Mouse (Mus musculus) CD8-positive naive resting alpha-beta T cell, adult 2 months (primary cell): ENCODE measurements around the gene Olfr352.

Source experiments
- DNase-seq, 2 experiments: peaks; one replicate each; pipeline ENCODE4 v3.0.0; 2022; ENCODE audit warnings: low read depth in 2 of 2, low spot score in 2 of 2

Olfr352 gene

GRCm38 (mm10) chr2:36868160-36868559, at the start of gene Olfr352:
TSS of gene Olfr352 (plus strand) at chr2:36868460.
- DNase-seq = no peak

DNA sequence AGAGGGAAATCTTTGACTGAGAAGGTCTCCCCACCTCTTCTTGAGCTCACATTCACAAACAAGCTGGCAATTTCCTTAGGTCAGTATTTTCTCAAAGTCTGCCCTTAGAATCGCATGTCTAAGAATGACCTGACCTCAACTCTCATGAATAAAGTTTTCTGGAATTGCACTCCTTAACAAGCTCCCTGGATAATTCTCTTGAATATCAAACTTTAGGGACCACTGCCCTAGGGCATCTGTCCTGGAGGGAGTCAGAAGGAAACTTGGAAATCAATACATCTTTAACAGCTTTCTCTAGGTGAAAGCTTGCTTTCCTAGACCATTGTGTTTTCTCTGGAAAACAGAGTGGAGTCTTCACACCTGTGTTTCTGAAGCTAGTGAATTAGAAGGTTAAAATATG, 22.2 kb upstream of the Olfr352 start, which contains the start of gene Olfr350:
Gene Olfr350, plus strand, starts transcription at position 301 of the 400 bp plus-strand sequence.
- no peak for DNase-seq

DNA sequence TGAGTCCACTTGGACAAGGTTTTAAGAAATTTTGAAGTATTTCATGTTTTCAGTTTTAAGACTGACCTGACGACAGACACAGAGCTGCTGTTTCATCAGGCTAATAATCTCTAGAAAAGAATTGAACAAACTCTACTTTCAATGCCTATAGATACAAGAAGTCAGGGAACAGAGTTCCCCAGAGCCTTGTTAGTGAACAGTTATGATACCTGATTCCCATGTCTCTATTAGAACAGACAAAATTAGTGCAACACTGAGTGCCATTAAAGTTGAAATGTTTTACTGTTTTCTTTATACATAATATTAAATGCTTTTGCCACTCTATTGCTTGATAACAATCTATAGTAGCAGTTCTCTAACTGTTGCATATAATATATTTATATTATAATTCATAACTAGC, 5.7 kb upstream of the Olfr352 start, which contains the start of gene Olfr351:
Gene Olfr351, minus strand, starts transcription at position 101 of the 400 bp plus-strand sequence.
- DNase-seq = no peak

GRCm38 (mm10) chr2:36892836-36893235, 24.6 kb downstream of the Olfr352 start, which contains the start of gene Olfr353:
TSS of gene Olfr353 (minus strand) at chr2:36892936.
- no peak for DNase-seq

GRCm38 (mm10) chr2:36897114-36897513, 28.9 kb downstream of the Olfr352 start:
- no peak for DNase-seq

GRCm38 (mm10) chr2:36905380-36905779, 37.1 kb downstream of the Olfr352 start, which contains the start of gene Olfr354:
TSS of gene Olfr354 (plus strand) at chr2:36905680.
- no peak for DNase-seq
